ENCODE assay signal across 21 mouse cellular contexts in genomic region chr1:19337207-19337606, GRCm38 (mm10).
DNase-seq lines count a peak whose midpoint lies in the region; ATAC-seq lines count a peak whose summit lies in the region.
"Had no signal": no experiment of that assay in that cellular context is flagged by ENCODE, and none has a peak within 500 bp of the region (broad histone marks: within the 10 kb centered on the region; RNA-seq: fewer than 3 reads in every experiment).

No protein-coding gene starts in this region.

- no peaks in the 10 kb centered on the region for H3K27me3 ChIP-seq in limb, embryonic 11.5 days (ENCODE audit: control insufficient read depth, insufficient read depth, low read length)
- H3K27me3 ChIP-seq in limb, embryonic 10.5 days (ENCODE audit: low read depth, poor library complexity, severe bottlenecking): no peaks in the 10 kb centered on the region
- H3K27me3 ChIP-seq: embryonic facial prominence, embryonic 13.5 days had no signal

- 0 out of 2 replicates have a peak, but pooled peaks cover 6% of the 10 kb centered on the region for H3K4me1 ChIP-seq in limb, embryonic 11.5 days (ENCODE audit: control insufficient read depth, insufficient read depth, low read length)
- peaks cover 13% of the 10 kb centered on the region; the same call in 1 of the 2 replicates for H3K4me1 ChIP-seq in limb, embryonic 10.5 days
- H3K4me1 ChIP-seq: heart, embryonic 10.5 days; midbrain, embryonic 10.5 days had no signal

- intact Hi-C loops in left cerebral cortex, postnatal 14 days (cut with DNase I): no loop called here

- H3K4me2 ChIP-seq in limb, embryonic 11.5 days (ENCODE audit: low read depth, severe bottlenecking): no peak overlapping the region
- H3K4me2 ChIP-seq: embryonic facial prominence, embryonic 13.5 days had no signal

- no peak overlapping the region for H3K9ac ChIP-seq in limb, embryonic 11.5 days (ENCODE audit: low read length)
- H3K9ac ChIP-seq: embryonic facial prominence, embryonic 13.5 days had no signal

- H3K9me3 ChIP-seq in limb, embryonic 11.5 days (ENCODE audit: control insufficient read depth, low read length): no peaks in the 10 kb centered on the region
- no peaks in the 10 kb centered on the region for H3K9me3 ChIP-seq in limb, embryonic 10.5 days (replicated peaks)
- H3K9me3 ChIP-seq: embryonic facial prominence, embryonic 13.5 days; heart, embryonic 10.5 days; midbrain, embryonic 10.5 days had no signal

- DNase-seq in embryo, embryonic 11 days: peak; percentile 9
- no peak for DNase-seq in embryo, embryonic 10.5 days (ENCODE audit: low spot score)
- DNase-seq in limb, embryonic 11.5 days (ENCODE audit: low spot score): peak; percentile 27
- DNase-seq in limb, embryonic 10.5 days (ENCODE audit: low spot score): no peak
- peak; percentile 52 for DNase-seq in forelimb bud, embryonic 11.5 days (ENCODE audit: low read depth, low spot score)
- DNase-seq in retina, postnatal 1 day: peak; percentile 32
- no peak for DNase-seq in left cerebral cortex, postnatal 14 days (ENCODE audit: low spot score in 2 of 2)
- DNase-seq: adrenal gland, adult 8-10 months; cerebellum, adult 18-20 months; heart, postnatal 10 days; layer of hippocampus, postnatal 36 days; liver; lung, adult 2 months; lung, postnatal 36 days; thymus, postnatal 4 days had no signal

- H3K27ac ChIP-seq in limb, embryonic 11.5 days (replicated peaks; ENCODE audit: low read depth, low read length): no peak overlapping the region
- H3K27ac ChIP-seq in limb, embryonic 10.5 days: no peak overlapping the region
- H3K27ac ChIP-seq: embryonic facial prominence, embryonic 13.5 days; heart, embryonic 10.5 days; kidney, postnatal 0 days; midbrain, embryonic 10.5 days had no signal

- 23% methylated on average over 3 of the region's 3 CpGs for WGBS in limb, embryonic 11.5 days
- WGBS in limb, embryonic 10.5 days: 41% methylated on average over 3 of the region's 3 CpGs

- H3K36me3 ChIP-seq in limb, embryonic 11.5 days (ENCODE audit: control insufficient read depth, insufficient read depth, low read length): no peaks in the 10 kb centered on the region
- H3K36me3 ChIP-seq in limb, embryonic 10.5 days: no peaks in the 10 kb centered on the region
- H3K36me3 ChIP-seq: embryonic facial prominence, embryonic 13.5 days; heart, embryonic 10.5 days; midbrain, embryonic 10.5 days had no signal

- no peak for ATAC-seq in limb, embryonic 11.5 days (ENCODE audit: insufficient number of reproducible peaks, low FRiP score, low TSS enrichment, low read depth)
- ATAC-seq: intestine, embryonic 16.5 days had no signal

- H3K4me3 ChIP-seq in limb, embryonic 11.5 days (ENCODE audit: low read depth, low read length): no peak overlapping the region
- no peak overlapping the region for H3K4me3 ChIP-seq in limb, embryonic 10.5 days
- H3K4me3 ChIP-seq: embryonic facial prominence, embryonic 13.5 days; heart, embryonic 10.5 days; midbrain, embryonic 10.5 days; myocyte had no signal

Comparison
In these comparisons a context has a peak if more than half of its experiments do, and no peak if none do; other contexts are left out.
1. DNase-seq: peak in embryo, embryonic 11 days (single experiment), limb, embryonic 11.5 days (single experiment), forelimb bud, embryonic 11.5 days (single experiment) and retina, postnatal 1 day (single experiment); none in embryo, embryonic 10.5 days (single experiment), limb, embryonic 10.5 days (single experiment) and left cerebral cortex, postnatal 14 days (0 of 2).